ENCODE assay signal across 20 mouse cellular contexts in the genomic region with DNA sequence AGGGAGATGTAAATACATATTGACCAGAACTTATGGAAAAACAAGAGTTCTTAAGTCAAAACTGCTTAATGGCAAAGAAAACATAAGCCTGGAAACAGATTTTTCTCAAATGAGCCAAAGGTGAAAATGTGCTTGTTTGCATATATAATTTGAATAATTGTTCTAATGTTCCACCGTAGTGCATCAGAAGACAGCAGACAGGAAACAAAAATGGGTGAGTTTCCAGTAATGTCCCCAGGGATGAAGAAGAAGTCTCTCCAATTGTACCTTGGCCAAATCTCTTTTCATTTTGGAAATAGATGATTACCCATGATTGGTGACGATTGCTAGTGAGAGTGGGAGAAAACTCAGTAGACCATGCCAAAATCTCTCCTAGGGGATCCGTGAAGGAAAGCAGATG. TPM values are rescaled to one million over a fixed set of nuclear protein-coding genes. Genes with fewer than 3 reads are reported as not detected.
"Had no signal": no experiment of that assay in that cellular context is flagged by ENCODE, and none has a peak within 500 bp of the region (broad histone marks: within the 10 kb centered on the region; RNA-seq: fewer than 3 reads in every experiment).

No protein-coding gene starts in this region.

- H3K4me1 ChIP-seq: kidney, embryonic 15.5 days; liver, embryonic 15.5 days; midbrain, embryonic 13.5 days; neural tube, embryonic 12.5 days; stomach, embryonic 15.5 days had no signal

- H3K4me3 ChIP-seq: kidney, embryonic 15.5 days; limb, embryonic 13.5 days; liver, embryonic 15.5 days; midbrain, embryonic 13.5 days; neural tube, embryonic 12.5 days; stomach, embryonic 15.5 days had no signal

- H3K9me3 ChIP-seq: kidney, embryonic 15.5 days; liver, embryonic 15.5 days; midbrain, embryonic 13.5 days; neural tube, embryonic 12.5 days; stomach, embryonic 15.5 days had no signal

- H3K27ac ChIP-seq: kidney, embryonic 15.5 days; limb, embryonic 13.5 days; liver, embryonic 15.5 days; midbrain, embryonic 13.5 days; neural tube, embryonic 12.5 days; stomach, embryonic 15.5 days had no signal

- H3K36me3 ChIP-seq: kidney, embryonic 15.5 days; limb, embryonic 13.5 days; liver, embryonic 15.5 days; midbrain, embryonic 13.5 days; neural tube, embryonic 12.5 days; stomach, embryonic 15.5 days had no signal

- H3K4me2 ChIP-seq: kidney, embryonic 15.5 days; limb, embryonic 13.5 days; liver, embryonic 11.5 days; liver, embryonic 15.5 days; midbrain, embryonic 13.5 days; neural tube, embryonic 12.5 days; stomach, embryonic 15.5 days had no signal

- H3K9ac ChIP-seq: kidney, embryonic 15.5 days; limb, embryonic 13.5 days; liver, embryonic 15.5 days; midbrain, embryonic 13.5 days; neural tube, embryonic 12.5 days; stomach, embryonic 15.5 days had no signal

- H3K27me3 ChIP-seq: kidney, embryonic 15.5 days; limb, embryonic 13.5 days; liver, embryonic 15.5 days; midbrain, embryonic 13.5 days; neural tube, embryonic 12.5 days; stomach, embryonic 15.5 days had no signal

- ATAC-seq: lung, postnatal 0 days; midbrain, embryonic 13.5 days had no signal

- DNase-seq: kidney, adult 18-20 months; kidney, postnatal 14 days; layer of hippocampus, adult 9-11 months; lung, adult 2 months; lung, postnatal 36 days; right cerebral cortex, postnatal 4 days; thymus, postnatal 36 days had no signal

RNA-seq across cellular contexts. Expression of gene Zpld1, which starts 58.3 kb away (rescaled TPM):
- total RNA-seq: megakaryocyte progenitor cell, adult 5-6 weeks; monocyte, adult 5-6 weeks; neutrophil, adult 5-6 weeks had no signal
- polyA plus RNA-seq: liver, embryonic 11.5 days; liver, embryonic 15.5 days; lung, postnatal 0 days; spleen, adult 2 months; thymus, postnatal 0 days had no signal
